Comparison of ENCODE assay signal across 11 mouse cellular contexts in genomic region chr11:121519131-121519530, GRCm38 (mm10). TPM values are rescaled to one million over a fixed set of nuclear protein-coding genes. Genes with fewer than 3 reads are reported as not detected.
DNase-seq lines count a peak whose midpoint lies in the region; ATAC-seq and TF ChIP-seq lines count a peak whose summit lies in the region.
"Had no signal": no experiment of that assay in that cellular context is flagged by ENCODE, and none has a peak within 500 bp of the region (broad histone marks: within the 10 kb centered on the region; RNA-seq: fewer than 3 reads in every experiment).

Gene Zfp750, minus strand, starts transcription at chr11:121519333.

- no peaks in the 10 kb centered on the region for H3K36me3 ChIP-seq in heart, embryonic 12.5 days
- no peaks in the 10 kb centered on the region; the same call in 1 of the 2 replicates for H3K36me3 ChIP-seq in ES-Bruce4 (ENCODE audit: control insufficient read depth, insufficient read depth, low read length, poor library complexity, severe bottlenecking)
- H3K36me3 ChIP-seq in liver, embryonic 16.5 days (ENCODE audit: control insufficient read depth, insufficient read depth) = no peaks in the 10 kb centered on the region; the same call in 1 of the 2 replicates
- H3K36me3 ChIP-seq in heart, adult 2 months (ENCODE audit: control insufficient read depth, insufficient read depth, low read length) = no peaks in the 10 kb centered on the region
- H3K36me3 ChIP-seq: midbrain, embryonic 12.5 days had no signal

- H3K79me2 ChIP-seq in heart, adult 2 months (replicated peaks; ENCODE audit: control insufficient read depth, insufficient read depth, low read length) = no peaks in the 10 kb centered on the region

- no peaks in the 10 kb centered on the region for H3K9me3 ChIP-seq in heart, embryonic 12.5 days (replicated peaks)
- H3K9me3 ChIP-seq in ES-Bruce4 (replicated peaks; ENCODE audit: control insufficient read depth, insufficient read depth, low read length, poor library complexity, severe bottlenecking) = no peaks in the 10 kb centered on the region
- H3K9me3 ChIP-seq in liver, embryonic 16.5 days (replicated peaks; ENCODE audit: control insufficient read depth, low read length) = no peaks in the 10 kb centered on the region
- H3K9me3 ChIP-seq: forebrain, embryonic 10.5 days; midbrain, embryonic 12.5 days had no signal

- peaks cover 24% of the 10 kb centered on the region for H3K4me1 ChIP-seq in heart, embryonic 12.5 days (replicated peaks)
- peaks cover 5% of the 10 kb centered on the region for H3K4me1 ChIP-seq in ES-Bruce4 (ENCODE audit: control insufficient read depth, insufficient read depth, low read length)
- peaks cover 17% of the 10 kb centered on the region for H3K4me1 ChIP-seq in liver, embryonic 16.5 days (ENCODE audit: control insufficient read depth, low read depth, low read length)
- no peaks in the 10 kb centered on the region for H3K4me1 ChIP-seq in heart, adult 2 months (ENCODE audit: control insufficient read depth, insufficient read depth, low read length)

- TF ChIP-seq CTCF in ES-Bruce4 (IDR thresholded peaks at IDR 0.05; ENCODE audit: low read depth, low read length) = no peak
- no peak for TF ChIP-seq CTCF in heart, adult 2 months (IDR thresholded peaks at IDR 0.05)

- H3K9ac ChIP-seq in heart, embryonic 12.5 days = no peak within 1 kb of the TSS
- peak within 1 kb of the TSS; percentile 38 for H3K9ac ChIP-seq in ES-Bruce4 (ENCODE audit: low read depth, poor library complexity, severe bottlenecking)
- H3K9ac ChIP-seq in liver, embryonic 16.5 days (ENCODE audit: low read depth, low read length) = no peak within 1 kb of the TSS
- H3K9ac ChIP-seq in heart, adult 2 months (ENCODE audit: low read depth, low read length) = no peak within 1 kb of the TSS
- H3K9ac ChIP-seq: midbrain, embryonic 12.5 days had no signal

- no peak for DNase-seq in heart, postnatal 36 days
- DNase-seq in forelimb bud, embryonic 11.5 days (ENCODE audit: low read depth, low spot score) = peak; percentile 13
- DNase-seq in cerebellum, adult 9-10 months = no peak
- no peak for DNase-seq in Muller cell, postnatal 12 days (ENCODE audit: inconsistent ontology term)
- no peak for DNase-seq in heart, adult 2 months
- DNase-seq: adrenal gland, postnatal 14 days had no signal

- no peak within 1 kb of the TSS for H3K4me3 ChIP-seq in heart, embryonic 12.5 days
- peak within 1 kb of the TSS; percentile 37 for H3K4me3 ChIP-seq in ES-Bruce4 (ENCODE audit: low read depth, low read length)
- peak within 1 kb of the TSS; percentile 37 for H3K4me3 ChIP-seq in liver, embryonic 16.5 days (ENCODE audit: low read depth, low read length)
- H3K4me3 ChIP-seq in heart, adult 2 months = no peak within 1 kb of the TSS
- H3K4me3 ChIP-seq: forebrain, embryonic 10.5 days; midbrain, embryonic 12.5 days had no signal

- WGBS in heart, embryonic 12.5 days = 42% methylated on average over 10 of the region's 10 CpGs
- WGBS in liver, embryonic 16.5 days (ENCODE audit: insufficient replicate concordance) = 79% methylated on average over 10 of the region's 10 CpGs
- 69% methylated on average over 10 of the region's 10 CpGs for WGBS in heart, adult 2 months

- H3K4me2 ChIP-seq in heart, embryonic 12.5 days = peak within 1 kb of the TSS; percentile 17; the same call in 1 of the 2 replicates
- peak within 1 kb of the TSS; percentile 24; the same call in 1 of the 2 replicates for H3K4me2 ChIP-seq in liver, embryonic 16.5 days (ENCODE audit: low read depth, low read length)
- H3K4me2 ChIP-seq: midbrain, embryonic 12.5 days had no signal

- H3K27me3 ChIP-seq in heart, embryonic 12.5 days (replicated peaks) = no peaks in the 10 kb centered on the region
- H3K27me3 ChIP-seq in ES-Bruce4 (ENCODE audit: control insufficient read depth, insufficient read depth, low read length, poor library complexity, severe bottlenecking) = no peaks in the 10 kb centered on the region
- H3K27me3 ChIP-seq in liver, embryonic 16.5 days (ENCODE audit: control insufficient read depth, insufficient read depth, low read depth, low read length) = no peaks in the 10 kb centered on the region
- H3K27me3 ChIP-seq in heart, adult 2 months (ENCODE audit: control insufficient read depth, insufficient read depth, low read length) = no peaks in the 10 kb centered on the region
- H3K27me3 ChIP-seq: midbrain, embryonic 12.5 days had no signal

- intact Hi-C loops in heart, postnatal 36 days (cut with DNase I) = no loop called here
- intact Hi-C loops in heart, adult 2 months (cut with DNase I) = no loop called here

- TF ChIP-seq EP300 in ES-Bruce4 (IDR thresholded peaks at IDR 0.05; ENCODE audit: insufficient read depth, low read depth, low read length) = peak; percentile 77; the same call in 1 of the 2 replicates
- TF ChIP-seq EP300 in heart, adult 2 months (IDR thresholded peaks at IDR 0.05; ENCODE audit: insufficient read depth, low read depth, low read length) = no peak

- TF ChIP-seq POLR2A in ES-Bruce4 (IDR thresholded peaks at IDR 0.05; ENCODE audit: insufficient read depth, low read length) = peak; percentile 39
- TF ChIP-seq POLR2A in heart, adult 2 months (IDR thresholded peaks at IDR 0.05; ENCODE audit: insufficient read depth, low read depth, low read length) = no peak

- H3K27ac ChIP-seq in heart, embryonic 12.5 days (ENCODE audit: poor library complexity, severe bottlenecking) = no peak within 1 kb of the TSS
- peak within 1 kb of the TSS; percentile 86 for H3K27ac ChIP-seq in ES-Bruce4 (ENCODE audit: insufficient read depth, low read length)
- peak within 1 kb of the TSS; percentile 47 for H3K27ac ChIP-seq in liver, embryonic 16.5 days (ENCODE audit: low read length)
- no peak within 1 kb of the TSS for H3K27ac ChIP-seq in heart, adult 2 months
- H3K27ac ChIP-seq: forebrain, embryonic 10.5 days; midbrain, embryonic 12.5 days had no signal

- no peak for ATAC-seq in heart, embryonic 12.5 days (ENCODE audit: insufficient number of reproducible peaks, low FRiP score)
- no peak for ATAC-seq in liver, embryonic 16.5 days (ENCODE audit: low read depth)

RNA-seq across cellular contexts. Expression of gene Zfp750, which starts in this region (rescaled TPM):
- polyA plus RNA-seq in heart, embryonic 12.5 days (2016; fragmentation: Nextera tagmentation; extraction: Ambion mirVana) = 0.14 and 0.28 TPM in 2 replicates
- not detected for total RNA-seq in heart, postnatal 36 days (2021)
- 6.1 and 8.2 TPM in 2 replicates for polyA plus RNA-seq in ES-Bruce4 (2011; ENCODE audit: insufficient read depth, insufficient read length, low read depth, missing spikeins)
- 1.3 and 1.8 TPM in 2 replicates for polyA plus RNA-seq in liver, embryonic 16.5 days (2015; fragmentation: Nextera tagmentation; extraction: Ambion mirVana)
- under 1 TPM; 0.09 to 0.21 TPM for total RNA-seq in heart, adult 2 months (2021)
- polyA plus RNA-seq in heart, adult 2 months (2012; rRNA removed) = 0.09 and 0.14 TPM in 2 replicates

Comparison
In these comparisons a context has a peak if more than half of its experiments do, and no peak if none do; other contexts are left out.
1. H3K27ac ChIP-seq: peak in ES-Bruce4 (single experiment) and liver, embryonic 16.5 days (single experiment); none in heart, embryonic 12.5 days (single experiment) and heart, adult 2 months (single experiment).
2. H3K4me3 ChIP-seq: peak in ES-Bruce4 (single experiment) and liver, embryonic 16.5 days (single experiment); none in heart, embryonic 12.5 days (single experiment) and heart, adult 2 months (single experiment).